Mouse (Mus musculus): ENCODE measurements around the gene Aldh4a1. TPM values are rescaled to one million over a fixed set of nuclear protein-coding genes. Genes with fewer than 3 reads are reported as not detected.

Aldh4a1 gene
- polyA plus RNA-seq, 1 experiment, result 6.7 TPM

DNA sequence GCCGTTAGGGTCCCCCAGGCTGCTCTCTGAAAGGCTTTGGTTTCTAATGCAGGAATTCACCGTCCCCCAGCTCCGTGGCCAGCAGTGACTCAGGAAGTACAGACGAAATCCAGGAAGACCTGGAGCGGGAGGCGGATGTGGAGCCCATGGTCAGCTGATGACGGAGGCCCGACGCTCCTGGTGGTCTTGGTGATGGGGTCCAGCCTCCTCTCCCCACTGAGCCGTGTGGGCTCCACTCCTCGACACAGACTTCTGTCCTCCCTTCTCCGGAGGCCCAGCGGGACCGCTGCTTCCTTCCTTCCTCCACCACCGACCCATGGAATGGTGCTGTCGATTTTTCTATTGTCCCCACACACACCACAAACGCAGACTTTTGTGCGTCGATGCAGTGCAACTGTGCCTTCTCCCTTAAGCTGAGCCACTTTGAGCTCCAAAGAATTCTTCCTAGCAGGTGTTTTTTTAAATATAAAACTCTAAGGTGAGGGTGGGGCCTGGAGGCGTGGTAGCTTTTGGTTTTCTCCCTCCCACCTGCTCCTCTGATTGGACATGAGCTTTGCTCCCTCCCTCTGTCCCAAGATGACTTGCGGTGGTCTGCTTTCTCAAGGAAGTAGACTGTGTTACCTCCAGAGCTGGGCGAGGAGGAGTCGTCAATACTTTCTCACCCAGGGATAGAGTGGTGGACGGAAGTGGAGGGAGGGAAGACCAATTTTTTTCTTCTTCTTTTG is 6.2 kb upstream of the Aldh4a1 start:
- H3K4me3 ChIP-seq (ENCODE audit: insufficient read depth, poor library complexity, severe bottlenecking), result no peak overlapping the region
- peaks cover 63% of the 10 kb centered on the region for H3K36me3 ChIP-seq (ENCODE audit: control insufficient read depth, insufficient read depth)
- H3K79me2 ChIP-seq (ENCODE audit: control insufficient read depth, insufficient read depth), result peaks cover 15% of the 10 kb centered on the region
- H3K27me3 ChIP-seq (ENCODE audit: control insufficient read depth, insufficient read depth, insufficient read length), result no peaks in the 10 kb centered on the region
- TF ChIP-seq USF1 (IDR thresholded peaks at IDR 0.05; ENCODE audit: low read depth), result no peak
- TF ChIP-seq MAX (IDR thresholded peaks at IDR 0.05), result no peak
- TF ChIP-seq CEBPB (IDR thresholded peaks at IDR 0.05; ENCODE audit: low read depth), result no peak
- no peak for TF ChIP-seq CTCF (IDR thresholded peaks at IDR 0.05; ENCODE audit: control insufficient read depth, insufficient read depth, insufficient read length)
- no peak for TF ChIP-seq FOSL1 (IDR thresholded peaks at IDR 0.05; ENCODE audit: insufficient read depth, low read length, poor library complexity, severe bottlenecking)
- peaks cover 3% of the 10 kb centered on the region for H3K79me3 ChIP-seq (ENCODE audit: low read depth)
- H3ac ChIP-seq (ENCODE audit: control insufficient read depth, insufficient read length, low read depth), result no peak overlapping the region

DNA sequence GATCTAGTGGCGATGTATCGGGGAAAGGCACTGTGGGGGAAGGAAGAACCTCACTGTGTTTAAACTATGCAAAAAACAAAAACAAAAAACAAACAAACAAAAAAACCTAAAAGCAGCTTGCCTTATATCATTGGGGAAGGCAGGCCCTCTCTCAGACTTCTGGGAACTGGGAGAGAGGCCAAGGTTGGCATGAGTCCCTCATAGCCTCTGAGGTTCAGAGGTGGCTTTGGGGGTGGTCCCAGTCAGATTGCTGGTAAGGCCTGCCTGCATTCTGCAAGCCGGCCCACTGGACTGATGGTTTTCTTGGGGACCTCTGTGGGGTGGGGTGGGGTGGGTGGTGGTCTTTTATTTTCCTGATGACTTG is 5.7 kb upstream of the Aldh4a1 start:
- peaks cover 1% of the 10 kb centered on the region for H3K79me3 ChIP-seq (ENCODE audit: low read depth)
- H3K79me2 ChIP-seq (ENCODE audit: control insufficient read depth, insufficient read depth), result peaks cover 10% of the 10 kb centered on the region
- TF ChIP-seq MAX (IDR thresholded peaks at IDR 0.05), result no peak
- TF ChIP-seq CTCF (IDR thresholded peaks at IDR 0.05; ENCODE audit: control insufficient read depth, insufficient read depth, insufficient read length), result no peak
- TF ChIP-seq MYOG (IDR thresholded peaks at IDR 0.05; ENCODE audit: control insufficient read depth, extremely low read depth, insufficient read length), result no peak
- TF ChIP-seq MYOD1 (IDR thresholded peaks at IDR 0.05; ENCODE audit: control insufficient read depth, insufficient read length, low read depth), result no peak
- no peak for TF ChIP-seq CEBPB (IDR thresholded peaks at IDR 0.05; ENCODE audit: low read depth)
- TF ChIP-seq FOSL1 (IDR thresholded peaks at IDR 0.05; ENCODE audit: insufficient read depth, low read length, poor library complexity, severe bottlenecking), result no peak
- no peak for TF ChIP-seq USF1 (IDR thresholded peaks at IDR 0.05; ENCODE audit: low read depth)
- no peak overlapping the region for H3K4me3 ChIP-seq (ENCODE audit: insufficient read depth, poor library complexity, severe bottlenecking)
- no peaks in the 10 kb centered on the region for H3K27me3 ChIP-seq (ENCODE audit: control insufficient read depth, insufficient read depth, insufficient read length)
- peaks cover 61% of the 10 kb centered on the region for H3K36me3 ChIP-seq (ENCODE audit: control insufficient read depth, insufficient read depth)
- H3ac ChIP-seq (ENCODE audit: control insufficient read depth, insufficient read length, low read depth), result no peak overlapping the region

DNA sequence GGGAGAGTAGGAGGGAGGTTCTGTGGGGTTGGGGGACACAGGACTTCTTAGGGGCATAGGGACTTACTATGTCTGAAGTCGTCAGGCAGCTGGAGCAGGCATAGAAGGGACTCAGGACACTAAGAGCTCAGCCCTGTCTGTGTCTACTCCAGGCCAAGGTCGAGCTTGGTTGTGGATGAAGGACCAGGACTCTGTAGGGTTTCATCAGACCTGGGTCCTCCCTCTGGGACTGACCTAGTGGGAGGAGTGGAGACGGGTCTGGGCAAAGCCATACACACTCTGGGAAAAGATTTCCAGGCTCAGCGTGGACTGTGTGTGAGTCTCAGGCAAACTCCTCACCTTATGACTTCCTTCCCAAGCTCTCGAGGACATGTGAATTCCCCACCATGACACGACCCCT is 2.9 kb upstream of the Aldh4a1 start:
- Histone ChIP-seq H3K79me2 (ENCODE audit: control insufficient read depth, insufficient read depth) (no peaks in the 10 kb centered on the region), H3K27me3 (ENCODE audit: control insufficient read depth, insufficient read depth, insufficient read length) (no peaks in the 10 kb centered on the region), H3K36me3 (ENCODE audit: control insufficient read depth, insufficient read depth) (peaks cover 34% of the 10 kb centered on the region), H3ac (ENCODE audit: control insufficient read depth, insufficient read length, low read depth) (no peak overlapping the region), H3K79me3 (ENCODE audit: low read depth) (no peaks in the 10 kb centered on the region), H3K4me3 (ENCODE audit: insufficient read depth, poor library complexity, severe bottlenecking) (no peak overlapping the region)
- no peak for TF ChIP-seq MYOG (IDR thresholded peaks at IDR 0.05; ENCODE audit: control insufficient read depth, extremely low read depth, insufficient read length)
- TF ChIP-seq MYOD1 (IDR thresholded peaks at IDR 0.05; ENCODE audit: control insufficient read depth, insufficient read length, low read depth), result no peak
- TF ChIP-seq MAX (IDR thresholded peaks at IDR 0.05), result no peak
- no peak for TF ChIP-seq CTCF (IDR thresholded peaks at IDR 0.05; ENCODE audit: control insufficient read depth, insufficient read depth, insufficient read length)
- TF ChIP-seq CEBPB (IDR thresholded peaks at IDR 0.05; ENCODE audit: low read depth), result no peak
- no peak for TF ChIP-seq USF1 (IDR thresholded peaks at IDR 0.05; ENCODE audit: low read depth)
- no peak for TF ChIP-seq FOSL1 (IDR thresholded peaks at IDR 0.05; ENCODE audit: insufficient read depth, low read length, poor library complexity, severe bottlenecking)

DNA sequence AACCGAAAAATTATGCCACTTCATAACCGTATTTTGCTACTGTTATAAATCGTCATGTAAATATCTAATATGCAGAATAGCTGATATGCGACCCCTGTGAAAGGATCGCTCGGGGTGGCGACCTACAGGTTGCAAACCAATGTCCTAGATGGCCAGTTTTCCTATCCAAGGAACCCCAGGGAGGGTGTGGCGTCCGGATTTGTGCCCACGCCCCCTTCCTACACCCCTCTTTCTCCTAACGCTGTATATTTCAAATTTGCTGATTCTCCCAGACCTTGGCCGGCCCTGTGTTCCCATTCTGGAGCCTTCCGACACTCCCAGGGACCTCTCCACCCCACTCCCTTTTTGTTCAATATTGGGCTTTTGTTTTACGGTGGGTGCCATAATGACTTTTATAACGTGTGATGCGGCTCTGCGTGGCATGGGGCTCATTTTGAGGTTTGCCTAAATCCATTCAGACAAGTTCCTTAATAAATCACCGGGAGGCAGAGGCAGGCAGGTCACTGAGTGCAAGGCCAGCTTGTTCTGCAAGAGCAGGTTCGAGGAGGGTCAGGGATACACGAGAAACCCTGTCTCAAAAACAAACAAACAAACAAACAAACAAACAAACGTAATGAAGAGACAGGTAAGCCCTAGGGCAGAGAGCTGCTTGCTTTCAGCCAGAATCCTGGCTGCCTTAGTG is 909 bp downstream of the Aldh4a1 start:
- Histone ChIP-seq H3K27me3 (ENCODE audit: control insufficient read depth, insufficient read depth, insufficient read length) (no peaks in the 10 kb centered on the region), H3K79me2 (ENCODE audit: control insufficient read depth, insufficient read depth) (no peaks in the 10 kb centered on the region), H3K79me3 (ENCODE audit: low read depth) (no peaks in the 10 kb centered on the region)

DNA sequence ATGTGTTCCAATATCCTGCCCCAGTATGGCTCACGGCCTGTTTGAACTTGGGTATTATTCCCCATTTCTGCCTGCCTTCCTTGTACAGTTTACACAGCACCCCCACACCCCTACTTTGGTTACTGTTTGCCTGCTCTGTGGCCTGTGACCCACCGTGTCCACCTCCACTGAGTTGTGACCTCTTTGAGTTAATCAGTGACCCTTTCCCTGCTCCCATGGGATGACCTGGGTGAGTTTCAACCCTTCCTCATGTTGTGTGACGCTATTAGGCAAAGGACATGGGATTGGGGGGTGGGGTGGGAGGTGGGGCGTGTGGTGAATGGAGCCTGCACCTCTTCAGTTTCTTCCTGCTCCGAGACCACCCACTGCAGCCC is 1.4 kb downstream of the Aldh4a1 start:
- Histone ChIP-seq H3K79me2 (ENCODE audit: control insufficient read depth, insufficient read depth) (no peaks in the 10 kb centered on the region), H3K27me3 (ENCODE audit: control insufficient read depth, insufficient read depth, insufficient read length) (no peaks in the 10 kb centered on the region), H3K4me3 (ENCODE audit: insufficient read depth, poor library complexity, severe bottlenecking) (no peak overlapping the region), H3ac (ENCODE audit: control insufficient read depth, insufficient read length, low read depth) (no peak overlapping the region), H3K36me3 (ENCODE audit: control insufficient read depth, insufficient read depth) (peaks cover 3% of the 10 kb centered on the region), H3K79me3 (ENCODE audit: low read depth) (no peaks in the 10 kb centered on the region)
- TF ChIP-seq MAX (IDR thresholded peaks at IDR 0.05), result no peak
- TF ChIP-seq MYOD1 (IDR thresholded peaks at IDR 0.05; ENCODE audit: control insufficient read depth, insufficient read length, low read depth), result no peak
- no peak for TF ChIP-seq CTCF (IDR thresholded peaks at IDR 0.05; ENCODE audit: control insufficient read depth, insufficient read depth, insufficient read length)
- TF ChIP-seq FOSL1 (IDR thresholded peaks at IDR 0.05; ENCODE audit: insufficient read depth, low read length, poor library complexity, severe bottlenecking), result no peak
- no peak for TF ChIP-seq USF1 (IDR thresholded peaks at IDR 0.05; ENCODE audit: low read depth)
- TF ChIP-seq MYOG (IDR thresholded peaks at IDR 0.05; ENCODE audit: control insufficient read depth, extremely low read depth, insufficient read length), result no peak
- no peak for TF ChIP-seq CEBPB (IDR thresholded peaks at IDR 0.05; ENCODE audit: low read depth)

More for the DNA sequence above, 909 bp downstream of the Aldh4a1 start:
- TF ChIP-seq CTCF (IDR thresholded peaks at IDR 0.05; ENCODE audit: control insufficient read depth, insufficient read depth, insufficient read length), result no peak
- TF ChIP-seq CEBPB (IDR thresholded peaks at IDR 0.05; ENCODE audit: low read depth), result no peak
- no peak for TF ChIP-seq USF1 (IDR thresholded peaks at IDR 0.05; ENCODE audit: low read depth)
- no peak for TF ChIP-seq MAX (IDR thresholded peaks at IDR 0.05)
- no peak for TF ChIP-seq MYOD1 (IDR thresholded peaks at IDR 0.05; ENCODE audit: control insufficient read depth, insufficient read length, low read depth)
- no peak for TF ChIP-seq FOSL1 (IDR thresholded peaks at IDR 0.05; ENCODE audit: insufficient read depth, low read length, poor library complexity, severe bottlenecking)
- TF ChIP-seq MYOG (IDR thresholded peaks at IDR 0.05; ENCODE audit: control insufficient read depth, extremely low read depth, insufficient read length), result no peak
- Histone ChIP-seq H3K4me3 (ENCODE audit: insufficient read depth, poor library complexity, severe bottlenecking) (peak overlapping the region; percentile 28), H3K36me3 (ENCODE audit: control insufficient read depth, insufficient read depth) (peaks cover 6% of the 10 kb centered on the region), H3ac (ENCODE audit: control insufficient read depth, insufficient read length, low read depth) (peak overlapping the region; percentile 74)

Measured in C2C12 (cell line).